Mouse (Mus musculus): Measurements from ENCODE around the gene Pxdn.

DNA sequence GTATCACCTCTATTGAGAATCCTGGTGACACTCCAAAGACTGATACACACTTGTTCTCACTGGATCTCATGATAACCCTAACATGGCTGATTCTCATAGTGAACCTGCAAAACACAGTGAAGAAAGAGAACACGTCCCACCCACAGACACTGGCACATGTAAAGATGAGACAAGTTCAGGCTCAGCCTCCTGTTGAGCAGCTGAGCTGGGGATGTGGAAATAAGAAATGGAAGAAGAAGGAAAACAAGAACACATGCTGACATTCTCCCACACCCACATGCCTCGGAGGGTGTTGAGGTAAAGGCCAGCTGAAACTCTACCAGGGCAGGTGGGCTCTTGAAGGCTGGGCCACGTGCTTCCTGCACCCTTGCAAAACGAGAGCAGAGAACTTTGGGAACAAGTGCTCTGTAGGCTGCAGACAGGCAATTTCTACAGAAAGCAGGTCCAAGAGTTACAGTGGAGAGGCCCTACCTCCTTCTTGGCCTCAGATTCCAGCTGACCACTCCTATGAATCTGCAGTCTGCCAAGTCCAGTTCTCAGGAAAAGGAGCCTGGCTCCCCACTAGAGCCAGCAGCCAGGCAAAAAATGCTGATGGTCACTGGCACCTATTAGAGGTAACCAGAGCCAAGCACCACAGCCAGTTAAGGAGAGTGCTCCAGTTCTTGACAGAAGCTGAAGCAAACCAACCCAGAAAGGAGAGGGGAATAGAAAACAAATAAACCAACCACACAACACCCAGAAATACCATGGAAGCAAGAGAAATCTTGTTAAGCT, 33.1 kb upstream of the Pxdn start:
- TF ChIP-seq ZMIZ1 (IDR thresholded peaks at IDR 0.05; ENCODE audit: low read depth, low read length): no peak
- TF ChIP-seq ZC3H11A (IDR thresholded peaks at IDR 0.05; ENCODE audit: low read depth, low read length): no peak
- TF ChIP-seq MAFK (IDR thresholded peaks at IDR 0.05; ENCODE audit: insufficient replicate concordance, low read length): no peak
- TF ChIP-seq MAZ (IDR thresholded peaks at IDR 0.05; ENCODE audit: low read depth, low read length): no peak
- TF ChIP-seq TBP (conservative IDR thresholded peaks at IDR 0.05; ENCODE audit: low read depth, low read length): no peak
- TF ChIP-seq CTCF (conservative IDR thresholded peaks at IDR 0.05 in 1 of 2, IDR thresholded peaks at IDR 0.05 in 1 of 2; ENCODE audit: low read depth in 2 of 2, low read length in 2 of 2): no peak
- no peak for TF ChIP-seq POLR2A (IDR thresholded peaks at IDR 0.05; ENCODE audit: low read depth, low read length)
- no peak for TF ChIP-seq MAX (IDR thresholded peaks at IDR 0.05; ENCODE audit: low read length)
- no peak for TF ChIP-seq E2F4 (IDR thresholded peaks at IDR 0.05; ENCODE audit: insufficient replicate concordance, low read depth, low read length)
- no peak for TF ChIP-seq ZKSCAN1 (IDR thresholded peaks at IDR 0.05; ENCODE audit: borderline replicate concordance, low read depth, low read length)

All from CH12.LX (cell line).